Mouse (Mus musculus): ENCODE data around the gene Gm21310. TPM values are rescaled to one million over a fixed set of nuclear protein-coding genes. Genes with fewer than 3 reads are reported as not detected.
"Not testable (repeated sequence)": the region's sequence is repeated elsewhere in the genome, so short reads cannot be mapped to it uniquely, and the experiment has no call there.

The Gm21310 gene
- total RNA-seq (2015), result not detected in 2 replicates
- total RNA-seq (2017), result not detected in 2 replicates

DNA sequence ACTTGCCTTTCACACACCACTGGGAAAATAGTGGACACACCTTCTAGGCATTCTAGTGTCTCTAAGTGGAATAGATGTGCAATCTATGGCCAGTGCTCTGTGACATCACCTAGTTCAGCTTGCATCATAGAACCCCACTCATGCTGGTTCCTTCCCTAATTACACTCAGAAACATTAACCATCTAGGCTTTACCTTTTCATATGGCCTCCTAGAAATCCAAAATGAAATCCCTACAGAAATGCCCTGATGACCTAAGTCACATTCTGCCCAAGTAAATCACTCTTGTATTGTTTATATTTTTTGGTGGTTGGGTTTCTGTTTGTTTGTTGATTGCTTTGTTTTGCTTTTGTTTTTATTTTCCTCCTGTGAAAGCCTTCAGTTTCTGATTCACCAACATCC, at the start of gene Gm21310:
TSS of gene Gm21310 (minus strand) at position 101 of the 400 bp plus-strand sequence.
- not testable (repeated sequence) for ATAC-seq (replicated peaks; ENCODE audit: poor library complexity)

Other genes starting within 250 kb of the Gm21310 start
- not detected in 2 replicates for gene Gm20834, start 177.4 kb upstream of the Gm21310 start, total RNA-seq (2015)
- not detected in 2 replicates for gene Gm20834, start 177.4 kb upstream of the Gm21310 start, total RNA-seq (2017)

Data from megakaryocyte progenitor cell, adult 5-6 weeks (primary cell).